Mouse (Mus musculus): Measurements from ENCODE around the gene Jazf1.

DNA sequence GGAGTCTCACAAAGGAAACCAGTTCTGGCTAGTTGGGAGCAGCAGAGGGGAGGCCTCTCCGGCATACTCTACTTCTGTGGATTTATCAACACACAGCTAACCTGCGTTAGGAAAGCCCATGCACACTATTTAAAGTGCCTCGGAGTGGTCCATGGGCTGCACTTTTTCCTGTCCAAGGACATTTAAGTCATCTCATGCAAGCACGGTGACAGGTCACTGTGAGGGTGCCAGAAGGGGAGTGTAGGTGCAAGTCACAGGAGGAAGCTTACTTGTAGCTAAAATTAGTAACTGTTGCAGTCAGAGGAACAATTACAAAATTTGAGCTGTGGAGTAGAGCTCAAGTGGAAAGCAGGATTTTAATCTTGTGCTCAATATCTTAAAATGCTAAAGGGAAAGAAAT lies 102.4 kb downstream of the Jazf1 start:
- no peak for TF ChIP-seq TAL1 (IDR thresholded peaks at IDR 0.05; ENCODE audit: low read length)
- TF ChIP-seq GATA1 (IDR thresholded peaks at IDR 0.05; ENCODE audit: low read length): no peak
